Mouse (Mus musculus) heart, embryonic 14.5 days (tissue): ENCODE results near the gene Ankrd6. TPM values are rescaled to one million over a fixed set of nuclear protein-coding genes. Genes with fewer than 3 reads are reported as not detected.
A peak's percentile ranks its signal among the peaks of the same experiment; 100 is the strongest.

Source experiments
- ATAC-seq: fragments of 200-750 bp; cut with Nextera tagmentation; 2 replicates; pipeline ENCODE4 v1.8.0; 2017; ENCODE audit warnings: low read depth, moderate TSS enrichment; ENCODE audit not compliant: insufficient number of reproducible peaks, insufficient read depth, low FRiP score
- H3K27ac ChIP-seq, 2 experiments: fragments of 200-500 bp in 1 of 2; fragments of 300-500 bp in 1 of 2; sonication (generic) in 1 of 2; replicated peaks in 1 of 2; 2 replicates each; pipeline ENCODE4 v1.5.1; 2012 to 2014; ENCODE audit warnings: low read depth in 2 of 2, low read length in 2 of 2, control low read depth in 1 of 2, mild to moderate bottlenecking in 1 of 2, mixed read lengths in 1 of 2; ENCODE audit not compliant: control insufficient read depth in 1 of 2, insufficient read depth in 1 of 2
- H3K27me3 ChIP-seq: fragments of 300-500 bp; sonication (generic); 2 replicates; pipeline ENCODE4 v1.6.1; 2014; ENCODE audit warnings: mild to moderate bottlenecking, low read length, control low read depth; ENCODE audit not compliant: control insufficient read depth, insufficient read depth
- H3K36me3 ChIP-seq: fragments of 300-500 bp; sonication (generic); 2 replicates; pipeline ENCODE4 v1.6.1; 2014; ENCODE audit warnings: mild to moderate bottlenecking, control low read depth, low read length, mixed read lengths; ENCODE audit not compliant: control insufficient read depth, insufficient read depth
- H3K4me1 ChIP-seq, 2 experiments: fragments of 200-500 bp in 1 of 2; fragments of 300-500 bp in 1 of 2; sonication (generic) in 1 of 2; 2 replicates each; pipeline ENCODE4 v1.6.1; 2012 to 2014; ENCODE audit warnings: low read length in 2 of 2, control low read depth in 1 of 2, mixed read lengths in 1 of 2; ENCODE audit not compliant: control insufficient read depth in 2 of 2, insufficient read depth in 2 of 2
- H3K4me2 ChIP-seq: fragments of 300-500 bp; sonication (generic); 2 replicates; pipeline ENCODE4 v1.6.1; 2014; ENCODE audit warnings: mild to moderate bottlenecking, low read length
- H3K4me3 ChIP-seq, 2 experiments: fragments of 200-500 bp in 1 of 2; fragments of 300-500 bp in 1 of 2; sonication (generic) in 1 of 2; 2 replicates each; pipeline ENCODE4 v1.5.1; 2012 to 2014; ENCODE audit warnings: low read length in 2 of 2, mild to moderate bottlenecking in 2 of 2, control low read depth in 1 of 2, low read depth in 1 of 2, moderate library complexity in 1 of 2; ENCODE audit not compliant: control insufficient read depth in 1 of 2, insufficient read depth in 1 of 2
- H3K9ac ChIP-seq: fragments of 300-500 bp; sonication (generic); 2 replicates; pipeline ENCODE4 v1.6.1; 2014; ENCODE audit warnings: mild to moderate bottlenecking, low read length
- H3K9me3 ChIP-seq: fragments of 300-500 bp; sonication (generic); 2 replicates; pipeline ENCODE4 v1.6.1; 2016; ENCODE audit warnings: low read length, control low read depth; ENCODE audit not compliant: control insufficient read depth
- WGBS: fragments of 180-500 bp; shearing (Covaris S2); extraction: QIAGEN DNeasy Blood & Tissue Kit; methylation state at CpG from one replicate; pipeline ENCODE4 v1.1.7; 2014; 5-methylcytosine and 5-hydroxymethylcytosine counted together
- polyA plus RNA-seq: library from polyadenylated mRNA; unstranded; fragments of >200 nt; fragmentation: Nextera tagmentation; extraction: Ambion mirVana; gene quantifications from 2 replicates; pipeline ENCODE4 v1.2.1, GENCODE M21; 2014

The Ankrd6 gene
- polyA plus RNA-seq, 1 experiment from 2014 or later: 4.5 TPM

GRCm38 (mm10) chr4:32951035-32951940, 647 bp upstream of the Ankrd6 start:
- Histone ChIP-seq H3K27ac (no peak overlapping the region), H3K9me3 (no peaks in the 10 kb centered on the region)
- ATAC-seq: peak; percentile 17; the same call in 1 of the 2 replicates

GRCm38 (mm10) chr4:32948696-32949095, 1.9 kb downstream of the Ankrd6 start:
- H3K4me2 ChIP-seq: 0 out of 2 replicates have a peak overlapping the region, but pooled peaks have one; percentile 47

More at GRCm38 (mm10) chr4:32951035-32951940, 647 bp upstream of the Ankrd6 start:
- Histone ChIP-seq H3K36me3 (no peaks in the 10 kb centered on the region), H3K27me3 (peaks cover 9% of the 10 kb centered on the region), H3K9ac (peak overlapping the region; percentile 61), H3K4me3 (peak overlapping the region; percentile 80 to 89), H3K4me2 (peak overlapping the region; percentile 81), H3K4me1 (peaks cover 0 to 23% of the 10 kb centered on the region in 2 experiments; a peak in 2 of 4 replicates)
- WGBS: 9% methylated on average over 34 of the region's 34 CpGs

GRCm38 (mm10) chr4:32947631-32948030, 3.0 kb downstream of the Ankrd6 start:
- Histone ChIP-seq H3K27ac (peak overlapping the region in 1 of 2 experiments; percentile 19; a peak in 1 of 4 replicates), H3K9me3 (no peaks in the 10 kb centered on the region), H3K27me3 (peaks cover 9% of the 10 kb centered on the region), H3K36me3 (no peaks in the 10 kb centered on the region), H3K4me3 (no peak overlapping the region), H3K4me1 (peaks cover 0 to 23% of the 10 kb centered on the region in 2 experiments; a peak in 2 of 4 replicates), H3K9ac (no peak overlapping the region; the same call in 1 of the 2 replicates), H3K4me2 (peak overlapping the region; percentile 47)
- WGBS: 12% methylated on average over 4 of the region's 4 CpGs
- ATAC-seq: no peak

More at GRCm38 (mm10) chr4:32948696-32949095, 1.9 kb downstream of the Ankrd6 start:
- no peaks in the 10 kb centered on the region for H3K36me3 ChIP-seq
- H3K4me3 ChIP-seq: no peak overlapping the region
- H3K9ac ChIP-seq: no peak overlapping the region
- 52% methylated on average over 10 of the region's 10 CpGs for WGBS
- H3K4me1 ChIP-seq: peaks cover 0 to 23% of the 10 kb centered on the region in 2 experiments; a peak in 2 of 4 replicates
- H3K27me3 ChIP-seq: peaks cover 9% of the 10 kb centered on the region
- ATAC-seq: no peak
- no peak overlapping the region for H3K27ac ChIP-seq
- no peaks in the 10 kb centered on the region for H3K9me3 ChIP-seq

GRCm38 (mm10) chr4:32940984-32941383, 9.7 kb downstream of the Ankrd6 start:
- Histone ChIP-seq H3K27ac (no peak overlapping the region), H3K9ac (no peak overlapping the region), H3K9me3 (no peaks in the 10 kb centered on the region), H3K4me3 (no peak overlapping the region), H3K4me1 (peaks cover 6 to 14% of the 10 kb centered on the region in 2 experiments; a peak in 3 of 4 replicates), H3K27me3 (no peaks in the 10 kb centered on the region), H3K36me3 (no peaks in the 10 kb centered on the region), H3K4me2 (no peak overlapping the region)
- ATAC-seq: no peak
- 70% methylated on average over 4 of the region's 4 CpGs for WGBS

GRCm38 (mm10) chr4:32939964-32940363, 10.7 kb downstream of the Ankrd6 start:
- Histone ChIP-seq H3K9ac (no peak overlapping the region), H3K9me3 (no peaks in the 10 kb centered on the region), H3K36me3 (no peaks in the 10 kb centered on the region), H3K27ac (no peak overlapping the region), H3K27me3 (no peaks in the 10 kb centered on the region), H3K4me2 (no peak overlapping the region), H3K4me3 (no peak overlapping the region), H3K4me1 (peaks cover 6 to 14% of the 10 kb centered on the region in 2 experiments; a peak in 3 of 4 replicates)
- 83% methylated on average over 5 of the region's 5 CpGs for WGBS
- ATAC-seq: no peak

GRCm38 (mm10) chr4:32939521-32939920, 11.1 kb downstream of the Ankrd6 start:
- no peak for ATAC-seq
- Histone ChIP-seq H3K9ac (no peak overlapping the region), H3K9me3 (no peaks in the 10 kb centered on the region), H3K36me3 (no peaks in the 10 kb centered on the region), H3K4me3 (no peak overlapping the region), H3K4me2 (no peak overlapping the region), H3K4me1 (peaks cover 6 to 14% of the 10 kb centered on the region in 2 experiments; a peak in 3 of 4 replicates), H3K27me3 (no peaks in the 10 kb centered on the region), H3K27ac (no peak overlapping the region)
- 51% methylated on average over 4 of the region's 4 CpGs for WGBS

GRCm38 (mm10) chr4:32936762-32937341, 13.8 kb downstream of the Ankrd6 start:
- H3K9me3 ChIP-seq: no peaks in the 10 kb centered on the region
- H3K4me1 ChIP-seq: peaks cover 6 to 14% of the 10 kb centered on the region in 2 experiments; a peak in 3 of 4 replicates
- no peaks in the 10 kb centered on the region for H3K36me3 ChIP-seq
- 6% methylated on average over 9 of the region's 9 CpGs for WGBS
- peak overlapping the region; percentile 6 to 53; a peak in 2 of 4 replicates for H3K27ac ChIP-seq
- no peak for ATAC-seq
- H3K4me2 ChIP-seq: peak overlapping the region; percentile 53
- peak overlapping the region; percentile 38 for H3K9ac ChIP-seq
- no peak overlapping the region for H3K4me3 ChIP-seq
- H3K27me3 ChIP-seq: no peaks in the 10 kb centered on the region
